Mouse (Mus musculus): ENCODE measurements at regions not wholly inside any gene's neighbourhood (a gene's known extent, or its start where the extent isn't known, plus 50 kb on each side); places are given as distances from the start of the nearest gene placed in this dataset.

DNA sequence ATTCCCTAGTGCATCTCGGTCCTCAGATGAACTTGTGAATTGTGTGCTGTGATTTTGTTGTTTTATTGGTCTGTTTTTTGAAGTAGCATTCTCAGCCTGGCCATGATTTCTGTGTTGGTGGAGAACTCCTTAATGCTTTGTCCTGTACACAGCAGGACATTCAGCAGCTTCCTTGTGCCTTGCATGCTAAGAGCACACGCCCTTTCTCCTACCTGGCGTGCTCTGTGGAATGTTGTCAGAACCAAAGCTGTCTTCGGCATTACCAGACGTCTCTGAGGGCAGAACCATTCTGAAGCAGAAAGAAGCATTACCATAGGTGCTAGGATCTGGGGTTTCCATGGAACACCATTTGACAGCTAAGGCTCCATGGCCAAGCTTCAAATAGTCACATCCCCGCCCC lies 75.0 kb upstream of the Epc2 start:
- H3K9me3 ChIP-seq, result no peaks in the 10 kb centered on the region
- ATAC-seq (ENCODE audit: borderline replicate concordance, extremely low read depth, low FRiP score, low TSS enrichment), result no peak

DNA sequence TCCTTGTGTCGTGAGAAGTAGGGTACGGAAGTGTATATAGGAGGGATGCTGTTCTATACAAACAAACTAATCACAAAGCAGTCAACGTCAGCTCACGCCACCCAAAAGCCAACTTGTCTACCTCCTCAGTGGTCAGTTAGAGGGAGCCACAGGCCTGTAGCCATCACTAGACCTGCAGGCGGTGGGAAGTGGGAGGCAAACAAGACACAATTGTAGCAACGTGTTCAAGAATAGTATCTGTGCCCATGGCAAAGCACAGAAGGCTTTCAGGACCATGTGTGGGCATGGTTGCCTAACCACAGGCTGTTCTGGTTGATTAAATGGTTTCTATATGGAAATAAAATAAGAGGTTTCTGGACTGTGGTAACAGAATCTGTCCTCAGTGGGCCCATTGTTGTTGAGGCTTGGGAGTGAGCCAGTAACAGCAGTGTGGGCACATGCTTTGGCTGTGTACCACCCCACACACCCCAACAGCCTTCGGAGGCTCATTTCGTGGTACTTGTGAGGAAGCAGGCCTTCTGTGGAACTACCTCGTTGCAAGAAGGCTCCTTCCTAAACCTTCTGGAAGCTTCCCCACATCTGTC lies 72.0 kb upstream of the Epc2 start:
- Histone ChIP-seq H3K36me3 (no peaks in the 10 kb centered on the region), H3K9me3 (no peaks in the 10 kb centered on the region), H3K4me1 (no peaks in the 10 kb centered on the region), H3K27ac (no peak overlapping the region), H3K4me2 (no peak overlapping the region), H3K9ac (no peak overlapping the region), H3K4me3 (no peak overlapping the region), H3K27me3 (no peaks in the 10 kb centered on the region)
- ATAC-seq (ENCODE audit: borderline replicate concordance, extremely low read depth, low FRiP score, low TSS enrichment), result no peak
- 76% methylated on average over 9 of the region's 9 CpGs for WGBS

More for the DNA sequence above, 75.0 kb upstream of the Epc2 start:
- H3K4me3 ChIP-seq, result no peak overlapping the region
- H3K4me2 ChIP-seq, result no peak overlapping the region
- no peaks in the 10 kb centered on the region for H3K36me3 ChIP-seq
- peaks cover 3% of the 10 kb centered on the region for H3K4me1 ChIP-seq
- WGBS, result 80% methylated on average over 6 of the region's 6 CpGs
- H3K27me3 ChIP-seq, result no peaks in the 10 kb centered on the region
- no peak overlapping the region for H3K27ac ChIP-seq
- no peak overlapping the region for H3K9ac ChIP-seq

DNA sequence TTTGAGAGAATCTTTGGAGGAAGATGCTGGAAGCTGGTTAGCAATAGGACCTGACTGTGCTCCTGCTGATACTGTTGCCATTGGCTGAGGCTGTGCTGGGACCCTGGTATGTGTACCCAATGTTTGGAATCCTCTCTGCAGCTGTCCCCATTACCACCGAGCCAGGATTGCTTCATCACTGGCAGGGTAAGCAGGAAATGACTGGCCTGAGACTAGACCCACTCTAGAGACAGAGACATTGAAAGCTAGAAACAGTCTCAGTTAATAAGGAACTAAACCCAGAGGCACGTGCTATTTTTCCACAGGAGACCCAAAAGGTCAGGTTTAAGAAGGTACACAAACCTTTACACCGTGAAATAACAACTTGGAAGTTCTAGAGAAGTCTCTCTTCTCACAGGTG lies 70.3 kb upstream of the Epc2 start:
- Histone ChIP-seq H3K4me1 (no peaks in the 10 kb centered on the region), H3K27ac (no peak overlapping the region), H3K27me3 (no peaks in the 10 kb centered on the region), H3K36me3 (no peaks in the 10 kb centered on the region), H3K9me3 (no peaks in the 10 kb centered on the region), H3K9ac (no peak overlapping the region), H3K4me2 (no peak overlapping the region), H3K4me3 (no peak overlapping the region)
- no peak for ATAC-seq (ENCODE audit: borderline replicate concordance, extremely low read depth, low FRiP score, low TSS enrichment)
- WGBS, result 43% methylated on average over 3 of the region's 3 CpGs

DNA sequence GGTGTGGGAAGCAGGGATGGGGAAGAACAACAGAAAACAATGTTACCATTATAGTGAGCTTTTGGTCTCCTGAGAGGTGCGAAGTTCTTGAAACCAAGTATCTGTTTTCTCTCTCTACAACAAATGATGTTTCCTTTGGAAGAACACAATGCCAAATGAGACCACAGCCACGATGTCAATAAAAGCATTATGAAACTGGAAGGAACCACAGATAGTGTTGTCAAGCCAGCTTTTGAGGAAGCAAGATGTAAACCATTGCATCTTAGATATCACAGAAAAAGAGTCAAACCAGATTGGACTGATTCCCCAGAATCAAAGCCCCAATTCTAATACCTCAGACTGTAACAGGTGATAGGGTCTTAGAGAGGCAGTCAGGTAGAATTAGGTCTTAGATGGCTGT lies 64.5 kb upstream of the Epc2 start:
- H3K36me3 ChIP-seq, result no peaks in the 10 kb centered on the region
- no peak overlapping the region for H3K9ac ChIP-seq
- WGBS, result 81% methylated on average over 2 of the region's 2 CpGs
- no peaks in the 10 kb centered on the region for H3K9me3 ChIP-seq
- H3K4me2 ChIP-seq, result no peak overlapping the region
- no peak for ATAC-seq (ENCODE audit: borderline replicate concordance, extremely low read depth, low FRiP score, low TSS enrichment)
- peaks cover 4% of the 10 kb centered on the region; the same call in 1 of the 2 replicates for H3K4me1 ChIP-seq
- H3K27me3 ChIP-seq, result no peaks in the 10 kb centered on the region
- H3K4me3 ChIP-seq, result no peak overlapping the region
- H3K27ac ChIP-seq, result no peak overlapping the region

DNA sequence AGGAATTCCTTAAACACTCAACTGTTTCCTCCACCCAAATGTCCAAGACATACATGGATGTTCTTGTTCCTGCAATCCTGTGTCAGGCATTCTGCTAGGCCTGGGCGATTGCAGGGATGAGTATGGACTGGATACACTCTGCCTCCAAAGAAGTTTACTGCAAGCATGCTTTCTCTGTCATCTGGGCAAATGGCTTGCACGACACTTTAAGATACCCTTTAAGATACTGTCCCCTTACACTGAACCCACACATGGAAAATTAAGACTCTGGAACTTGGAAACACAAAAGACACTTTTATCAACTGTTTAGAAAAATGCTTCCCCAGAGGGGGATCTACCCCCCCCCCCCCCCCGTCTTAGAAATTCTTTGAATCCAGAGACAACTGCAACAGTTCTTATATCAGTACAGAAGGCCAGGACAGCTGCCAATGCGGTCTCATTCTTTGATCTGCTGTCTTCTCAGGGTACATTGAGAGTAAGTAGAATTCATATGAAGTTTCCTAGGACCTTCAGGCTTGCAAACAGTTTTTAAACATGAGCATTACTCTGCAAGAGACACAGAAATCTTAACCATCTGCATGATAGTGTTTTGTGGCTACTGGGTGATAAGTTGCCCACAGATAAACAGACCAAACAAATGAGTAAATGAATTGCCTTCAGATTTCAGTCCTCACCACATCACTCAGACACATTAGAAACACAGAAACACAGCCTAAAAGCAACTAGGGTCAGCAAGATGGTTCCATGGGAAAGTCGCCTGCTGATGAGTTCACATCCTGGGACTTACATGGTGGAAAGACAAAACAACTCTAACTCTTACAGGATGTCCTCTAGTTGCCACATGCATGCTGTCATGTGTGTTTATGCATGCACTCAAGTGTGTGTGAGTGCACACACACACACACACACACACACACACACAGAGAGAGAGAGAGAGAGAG lies 59.7 kb upstream of the Epc2 start:
- no peak overlapping the region for H3K9ac ChIP-seq
- peak; percentile 70; the same call in 1 of the 2 replicates for ATAC-seq (ENCODE audit: borderline replicate concordance, extremely low read depth, low FRiP score, low TSS enrichment)
- H3K4me2 ChIP-seq, result no peak overlapping the region
- no peak overlapping the region for H3K4me3 ChIP-seq
- WGBS, result 47% methylated on average over 5 of the region's 5 CpGs
- peak overlapping the region; percentile 56 for H3K27ac ChIP-seq
- H3K36me3 ChIP-seq, result no peaks in the 10 kb centered on the region
- peaks cover 13% of the 10 kb centered on the region; the same call in 1 of the 2 replicates for H3K4me1 ChIP-seq
- H3K9me3 ChIP-seq, result no peaks in the 10 kb centered on the region
- H3K27me3 ChIP-seq, result no peaks in the 10 kb centered on the region

All from lung, embryonic 15.5 days (tissue).